Mouse (Mus musculus): ENCODE results near the gene Rab11a. TPM values are rescaled to one million over a fixed set of nuclear protein-coding genes. Genes with fewer than 3 reads are reported as not detected.

The Rab11a gene
- polyA plus RNA-seq, 1 experiment from 2014 or later, result 410 TPM

GRCm38 (mm10) chr9:64703420-64703965 is 34.1 kb downstream of the Rab11a start:
- Histone ChIP-seq H3K4me3 (ENCODE audit: low read depth, low read length) (no peak overlapping the region), H3K9ac (ENCODE audit: low read length) (no peak overlapping the region), H3K36me3 (ENCODE audit: control insufficient read depth, insufficient read depth, low read length) (peaks cover 36% of the 10 kb centered on the region), H3K4me1 (ENCODE audit: control insufficient read depth, insufficient read depth, low read length) (no peaks in the 10 kb centered on the region), H3K27me3 (replicated peaks; ENCODE audit: control insufficient read depth, insufficient read depth, low read length) (no peaks in the 10 kb centered on the region), H3K4me2 (ENCODE audit: low read length) (no peak overlapping the region), H3K9me3 (replicated peaks; ENCODE audit: control insufficient read depth, low read length) (no peaks in the 10 kb centered on the region), H3K27ac (ENCODE audit: low read depth, low read length) (no peak overlapping the region)
- no peak for ATAC-seq
- no peak for DNase-seq (ENCODE audit: low spot score)

GRCm38 (mm10) chr9:64702937-64703336 is 34.6 kb downstream of the Rab11a start:
- H3K4me2 ChIP-seq (ENCODE audit: low read length), result no peak overlapping the region
- H3K27ac ChIP-seq (ENCODE audit: low read depth, low read length), result no peak overlapping the region

GRCm38 (mm10) chr9:64702391-64702790 is 35.2 kb downstream of the Rab11a start:
- Histone ChIP-seq H3K4me1 (ENCODE audit: control insufficient read depth, insufficient read depth, low read length) (no peaks in the 10 kb centered on the region), H3K4me3 (ENCODE audit: low read depth, low read length) (no peak overlapping the region), H3K4me2 (ENCODE audit: low read length) (no peak overlapping the region), H3K36me3 (ENCODE audit: control insufficient read depth, insufficient read depth, low read length) (peaks cover 29% of the 10 kb centered on the region), H3K9ac (ENCODE audit: low read length) (no peak overlapping the region), H3K9me3 (replicated peaks; ENCODE audit: control insufficient read depth, low read length) (no peaks in the 10 kb centered on the region), H3K27ac (ENCODE audit: low read depth, low read length) (no peak overlapping the region), H3K27me3 (replicated peaks; ENCODE audit: control insufficient read depth, insufficient read depth, low read length) (no peaks in the 10 kb centered on the region)
- no peak for ATAC-seq
- DNase-seq (ENCODE audit: low spot score), result no peak

More at GRCm38 (mm10) chr9:64702937-64703336, 34.6 kb downstream of the Rab11a start:
- ATAC-seq, result no peak
- WGBS, result 83% methylated on average over 2 of the region's 2 CpGs
- H3K36me3 ChIP-seq (ENCODE audit: control insufficient read depth, insufficient read depth, low read length), result peaks cover 33% of the 10 kb centered on the region
- H3K9ac ChIP-seq (ENCODE audit: low read length), result no peak overlapping the region
- H3K27me3 ChIP-seq (replicated peaks; ENCODE audit: control insufficient read depth, insufficient read depth, low read length), result no peaks in the 10 kb centered on the region
- H3K4me3 ChIP-seq (ENCODE audit: low read depth, low read length), result no peak overlapping the region
- no peaks in the 10 kb centered on the region for H3K9me3 ChIP-seq (replicated peaks; ENCODE audit: control insufficient read depth, low read length)
- no peaks in the 10 kb centered on the region for H3K4me1 ChIP-seq (ENCODE audit: control insufficient read depth, insufficient read depth, low read length)
- no peak for DNase-seq (ENCODE audit: low spot score)

GRCm38 (mm10) chr9:64701651-64702050 is 35.9 kb downstream of the Rab11a start:
- Histone ChIP-seq H3K36me3 (ENCODE audit: control insufficient read depth, insufficient read depth, low read length) (peaks cover 24% of the 10 kb centered on the region), H3K4me2 (ENCODE audit: low read length) (no peak overlapping the region), H3K27ac (ENCODE audit: low read depth, low read length) (no peak overlapping the region), H3K4me3 (ENCODE audit: low read depth, low read length) (no peak overlapping the region), H3K4me1 (ENCODE audit: control insufficient read depth, insufficient read depth, low read length) (no peaks in the 10 kb centered on the region), H3K9ac (ENCODE audit: low read length) (no peak overlapping the region), H3K27me3 (replicated peaks; ENCODE audit: control insufficient read depth, insufficient read depth, low read length) (no peaks in the 10 kb centered on the region), H3K9me3 (replicated peaks; ENCODE audit: control insufficient read depth, low read length) (no peaks in the 10 kb centered on the region)
- ATAC-seq, result no peak
- no peak for DNase-seq (ENCODE audit: low spot score)
- 61% methylated on average over 1 of the region's 1 CpGs for WGBS

GRCm38 (mm10) chr9:64700451-64701311 is 36.9 kb downstream of the Rab11a start:
- H3K4me2 ChIP-seq (ENCODE audit: low read length), result no peak overlapping the region
- ATAC-seq (no peak), DNase-seq (ENCODE audit: low spot score) (no peak)
- H3K9me3 ChIP-seq (replicated peaks; ENCODE audit: control insufficient read depth, low read length), result no peaks in the 10 kb centered on the region
- H3K4me3 ChIP-seq (ENCODE audit: low read depth, low read length), result no peak overlapping the region
- peaks cover 19% of the 10 kb centered on the region for H3K36me3 ChIP-seq (ENCODE audit: control insufficient read depth, insufficient read depth, low read length)
- no peaks in the 10 kb centered on the region for H3K4me1 ChIP-seq (ENCODE audit: control insufficient read depth, insufficient read depth, low read length)
- no peak overlapping the region for H3K27ac ChIP-seq (ENCODE audit: low read depth, low read length)
- H3K27me3 ChIP-seq (replicated peaks; ENCODE audit: control insufficient read depth, insufficient read depth, low read length), result no peaks in the 10 kb centered on the region
- WGBS, result 86% methylated on average over 4 of the region's 4 CpGs
- H3K9ac ChIP-seq (ENCODE audit: low read length), result no peak overlapping the region

GRCm38 (mm10) chr9:64698586-64698985 is 39.0 kb downstream of the Rab11a start:
- Histone ChIP-seq H3K4me3 (ENCODE audit: low read depth, low read length) (no peak overlapping the region), H3K4me2 (ENCODE audit: low read length) (no peak overlapping the region)
- no peak for ATAC-seq

GRCm38 (mm10) chr9:64697677-64698076 is 39.9 kb downstream of the Rab11a start:
- Histone ChIP-seq H3K36me3 (ENCODE audit: control insufficient read depth, insufficient read depth, low read length) (peaks cover 21% of the 10 kb centered on the region; the same call in 1 of the 2 replicates), H3K4me1 (ENCODE audit: control insufficient read depth, insufficient read depth, low read length) (no peaks in the 10 kb centered on the region), H3K4me3 (ENCODE audit: low read depth, low read length) (no peak overlapping the region), H3K27me3 (replicated peaks; ENCODE audit: control insufficient read depth, insufficient read depth, low read length) (no peaks in the 10 kb centered on the region), H3K9me3 (replicated peaks; ENCODE audit: control insufficient read depth, low read length) (no peaks in the 10 kb centered on the region), H3K4me2 (ENCODE audit: low read length) (no peak overlapping the region), H3K27ac (ENCODE audit: low read depth, low read length) (no peak overlapping the region), H3K9ac (ENCODE audit: low read length) (no peak overlapping the region)
- ATAC-seq (no peak), DNase-seq (ENCODE audit: low spot score) (no peak)
- 83% methylated on average over 5 of the region's 5 CpGs for WGBS

More at GRCm38 (mm10) chr9:64698586-64698985, 39.0 kb downstream of the Rab11a start:
- no peak for DNase-seq (ENCODE audit: low spot score)
- Histone ChIP-seq H3K9ac (ENCODE audit: low read length) (no peak overlapping the region), H3K27me3 (replicated peaks; ENCODE audit: control insufficient read depth, insufficient read depth, low read length) (no peaks in the 10 kb centered on the region), H3K36me3 (ENCODE audit: control insufficient read depth, insufficient read depth, low read length) (peaks cover 25% of the 10 kb centered on the region; the same call in 1 of the 2 replicates), H3K27ac (ENCODE audit: low read depth, low read length) (no peak overlapping the region), H3K9me3 (replicated peaks; ENCODE audit: control insufficient read depth, low read length) (no peaks in the 10 kb centered on the region), H3K4me1 (ENCODE audit: control insufficient read depth, insufficient read depth, low read length) (no peaks in the 10 kb centered on the region)
- 100% methylated on average over 1 of the region's 1 CpGs for WGBS

- ATAC-seq (no peak), DNase-seq (ENCODE audit: low spot score) (no peak)
- Histone ChIP-seq H3K36me3 (ENCODE audit: control insufficient read depth, insufficient read depth, low read length) (peaks cover 21% of the 10 kb centered on the region; the same call in 1 of the 2 replicates), H3K4me2 (ENCODE audit: low read length) (no peak overlapping the region), H3K9me3 (replicated peaks; ENCODE audit: control insufficient read depth, low read length) (no peaks in the 10 kb centered on the region), H3K4me1 (ENCODE audit: control insufficient read depth, insufficient read depth, low read length) (no peaks in the 10 kb centered on the region), H3K27me3 (replicated peaks; ENCODE audit: control insufficient read depth, insufficient read depth, low read length) (no peaks in the 10 kb centered on the region), H3K27ac (ENCODE audit: low read depth, low read length) (no peak overlapping the region), H3K9ac (ENCODE audit: low read length) (no peak overlapping the region), H3K4me3 (ENCODE audit: low read depth, low read length) (no peak overlapping the region)
- WGBS, result 81% methylated on average over 1 of the region's 1 CpGs
These were observed 40.6 kb downstream of the Rab11a start for GRCm38 (mm10) chr9:64697006-64697405.

- Histone ChIP-seq H3K4me3 (ENCODE audit: low read depth, low read length) (no peak overlapping the region), H3K4me2 (ENCODE audit: low read length) (no peak overlapping the region), H3K4me1 (ENCODE audit: control insufficient read depth, insufficient read depth, low read length) (no peaks in the 10 kb centered on the region), H3K9me3 (replicated peaks; ENCODE audit: control insufficient read depth, low read length) (no peaks in the 10 kb centered on the region), H3K9ac (ENCODE audit: low read length) (no peak overlapping the region), H3K27me3 (replicated peaks; ENCODE audit: control insufficient read depth, insufficient read depth, low read length) (no peaks in the 10 kb centered on the region), H3K27ac (ENCODE audit: low read depth, low read length) (no peak overlapping the region), H3K36me3 (ENCODE audit: control insufficient read depth, insufficient read depth, low read length) (peaks cover 17% of the 10 kb centered on the region; the same call in 1 of the 2 replicates)
- ATAC-seq (no peak), DNase-seq (ENCODE audit: low spot score) (no peak)
- 93% methylated on average over 4 of the region's 4 CpGs for WGBS
These were observed 41.2 kb downstream of the Rab11a start for GRCm38 (mm10) chr9:64696404-64696803.
